Mouse (Mus musculus): ENCODE data around the gene Orm3. TPM values are rescaled to one million over a fixed set of nuclear protein-coding genes. Genes with fewer than 3 reads are reported as not detected.
A peak's percentile ranks its signal among the peaks of the same experiment; 100 is the strongest.

Orm3 gene
- polyA plus RNA-seq, 1 experiment from 2014 or later: not detected

DNA sequence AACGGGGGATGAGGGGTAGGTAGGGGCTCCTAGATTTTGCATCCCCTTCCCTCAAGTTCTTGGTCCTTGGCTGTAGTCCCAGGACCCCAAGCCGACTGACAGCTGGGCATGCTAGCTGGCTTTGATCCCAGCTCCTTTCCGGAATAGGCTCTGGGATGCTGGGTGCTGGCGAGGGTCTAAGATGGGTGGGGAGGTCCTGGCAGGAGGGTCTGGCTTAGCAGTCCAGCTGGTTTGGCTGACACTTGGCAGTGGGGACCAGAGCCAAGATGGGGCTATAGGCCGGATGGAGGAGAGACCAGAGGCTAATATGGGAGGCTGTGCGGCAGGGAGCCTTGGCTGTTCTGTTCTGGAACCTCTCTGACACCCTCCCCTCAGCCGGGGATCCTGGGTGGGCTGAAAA lies 52.3 kb downstream of the Orm3 start:
- 67% methylated on average over 7 of the region's 7 CpGs for WGBS
- peaks cover 66% of the 10 kb centered on the region for H3K4me1 ChIP-seq
- peaks cover 12% of the 10 kb centered on the region; the same call in 1 of the 2 replicates for H3K27me3 ChIP-seq (ENCODE audit: low read depth, poor library complexity, severe bottlenecking)
- H3K9me3 ChIP-seq (replicated peaks): no peaks in the 10 kb centered on the region
- DNase-seq (ENCODE audit: low spot score): no peak
- no peaks in the 10 kb centered on the region for H3K36me3 ChIP-seq
- H3K27ac ChIP-seq (replicated peaks): peak overlapping the region; percentile 69; the same call in 1 of the 2 replicates
- H3K4me3 ChIP-seq: peak overlapping the region; percentile 60; the same call in 1 of the 2 replicates

DNA sequence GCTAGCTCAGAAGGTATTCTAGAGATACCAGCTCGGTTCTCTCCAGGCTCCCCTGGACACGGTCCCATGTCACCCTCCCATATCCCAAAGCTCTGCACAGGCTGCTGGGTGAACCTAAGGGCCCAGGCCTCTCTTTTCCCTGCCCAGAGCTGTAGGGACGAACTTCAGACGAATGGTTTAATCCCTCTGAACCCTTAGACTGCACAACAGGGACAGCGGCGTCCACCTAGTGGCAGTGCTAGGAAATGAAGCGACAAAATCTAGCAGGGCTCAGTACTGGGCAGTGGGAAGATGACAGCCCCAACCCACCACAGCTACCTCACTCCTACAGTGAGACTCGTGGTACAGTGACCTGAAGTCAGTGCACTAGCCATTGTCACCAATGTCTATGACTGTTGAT lies 52.7 kb downstream of the Orm3 start:
- H3K4me3 ChIP-seq: peak overlapping the region; percentile 60
- H3K4me1 ChIP-seq: peaks cover 62% of the 10 kb centered on the region
- peak; percentile 76 for DNase-seq (ENCODE audit: low spot score)
- H3K27ac ChIP-seq (replicated peaks): peak overlapping the region; percentile 69; the same call in 1 of the 2 replicates
- 7% methylated on average over 8 of the region's 8 CpGs for WGBS
- H3K27me3 ChIP-seq (ENCODE audit: low read depth, poor library complexity, severe bottlenecking): peaks cover 12% of the 10 kb centered on the region; the same call in 1 of the 2 replicates
- no peaks in the 10 kb centered on the region for H3K9me3 ChIP-seq (replicated peaks)
- 0 out of 2 replicates have a peak, but pooled peaks cover under 1% of the 10 kb centered on the region for H3K36me3 ChIP-seq

Other genes with a start within 250 kb of the Orm3 start
- not detected in 2 replicates for gene Ambp, start 201.4 kb upstream of the Orm3 start, polyA plus RNA-seq (2016; fragmentation: Nextera tagmentation; extraction: Ambion mirVana)
- gene Kif12, start 184.0 kb upstream of the Orm3 start, polyA plus RNA-seq (2016; fragmentation: Nextera tagmentation; extraction: Ambion mirVana): not detected in 2 replicates
- 2.9 and 3.3 TPM in 2 replicates for gene Col27a1, start 142.2 kb upstream of the Orm3 start, polyA plus RNA-seq (2016; fragmentation: Nextera tagmentation; extraction: Ambion mirVana)
- not detected in 2 replicates for gene Orm1, start 11.6 kb upstream of the Orm3 start, polyA plus RNA-seq (2016; fragmentation: Nextera tagmentation; extraction: Ambion mirVana)
- not detected in 2 replicates for gene Orm2, start 6.3 kb downstream of the Orm3 start, polyA plus RNA-seq (2016; fragmentation: Nextera tagmentation; extraction: Ambion mirVana)
- gene Akna, start 47.2 kb downstream of the Orm3 start, polyA plus RNA-seq (2016; fragmentation: Nextera tagmentation; extraction: Ambion mirVana): 12.8 and 17.3 TPM in 2 replicates
- 8.6 and 8.8 TPM in 2 replicates for gene Whrn, start 139.8 kb downstream of the Orm3 start, polyA plus RNA-seq (2016; fragmentation: Nextera tagmentation; extraction: Ambion mirVana)
- 290 and 319 TPM in 2 replicates for gene Atp6v1g1, start 188.6 kb downstream of the Orm3 start, polyA plus RNA-seq (2016; fragmentation: Nextera tagmentation; extraction: Ambion mirVana)
- 9.7 and 10.0 TPM in 2 replicates for gene Tmem268, start 202.6 kb downstream of the Orm3 start, polyA plus RNA-seq (2016; fragmentation: Nextera tagmentation; extraction: Ambion mirVana)
- not detected in 2 replicates for gene Gm11213, start 249.1 kb downstream of the Orm3 start, polyA plus RNA-seq (2016; fragmentation: Nextera tagmentation; extraction: Ambion mirVana)

Data from midbrain, embryonic 10.5 days (tissue).